ENCODE assay signal across 8 mouse cellular contexts in genomic region chr8:79562071-79562581, GRCm38 (mm10).
DNase-seq lines count a peak whose midpoint lies in the region; ATAC-seq and TF ChIP-seq lines count a peak whose summit lies in the region.

No protein-coding gene starts in this region.

- H3K4me2 ChIP-seq in lung, embryonic 16.5 days (ENCODE audit: low read depth, low read length) = no peak overlapping the region
- H3K4me2 ChIP-seq in embryonic facial prominence, embryonic 14.5 days (ENCODE audit: low read depth, low read length) = peak overlapping the region; percentile 40
- H3K4me2 ChIP-seq in heart, embryonic 15.5 days = peak overlapping the region; percentile 51
- H3K4me2 ChIP-seq in limb, embryonic 13.5 days (replicated peaks) = peak overlapping the region; percentile 29
- H3K4me2 ChIP-seq in stomach, postnatal 0 days (replicated peaks; ENCODE audit: low read depth) = peak overlapping the region; percentile 36

- no peaks in the 10 kb centered on the region for H3K4me1 ChIP-seq in lung, embryonic 16.5 days (replicated peaks; ENCODE audit: control insufficient read depth, insufficient read depth, low read length)
- peaks cover 9% of the 10 kb centered on the region for H3K4me1 ChIP-seq in embryonic facial prominence, embryonic 14.5 days (ENCODE audit: control insufficient read depth, insufficient read depth, low read length)
- H3K4me1 ChIP-seq in heart, embryonic 15.5 days (replicated peaks) = peaks cover 16% of the 10 kb centered on the region
- H3K4me1 ChIP-seq in limb, embryonic 13.5 days = peaks cover 21% of the 10 kb centered on the region
- H3K4me1 ChIP-seq in stomach, postnatal 0 days (replicated peaks; ENCODE audit: control insufficient read depth, insufficient read depth) = no peaks in the 10 kb centered on the region

- H3K27me3 ChIP-seq in lung, embryonic 16.5 days (ENCODE audit: control insufficient read depth, insufficient read depth, low read depth, low read length) = no peaks in the 10 kb centered on the region
- no peaks in the 10 kb centered on the region for H3K27me3 ChIP-seq in embryonic facial prominence, embryonic 14.5 days (replicated peaks; ENCODE audit: control insufficient read depth, insufficient read depth, low read length)
- H3K27me3 ChIP-seq in heart, embryonic 15.5 days = no peaks in the 10 kb centered on the region
- no peaks in the 10 kb centered on the region for H3K27me3 ChIP-seq in limb, embryonic 13.5 days
- H3K27me3 ChIP-seq in stomach, postnatal 0 days (ENCODE audit: control insufficient read depth, insufficient read depth, low read length) = no peaks in the 10 kb centered on the region

- H3K9me3 ChIP-seq in lung, embryonic 16.5 days (ENCODE audit: control insufficient read depth, low read length) = no peaks in the 10 kb centered on the region
- no peaks in the 10 kb centered on the region; the same call in 1 of the 2 replicates for H3K9me3 ChIP-seq in embryonic facial prominence, embryonic 14.5 days (ENCODE audit: control insufficient read depth, low read length)
- H3K9me3 ChIP-seq in heart, embryonic 15.5 days (replicated peaks) = no peaks in the 10 kb centered on the region
- no peaks in the 10 kb centered on the region for H3K9me3 ChIP-seq in limb, embryonic 13.5 days
- no peaks in the 10 kb centered on the region for H3K9me3 ChIP-seq in stomach, postnatal 0 days (ENCODE audit: control insufficient read depth, low read length)

- TF ChIP-seq EP300 in stomach, postnatal 0 days (optimal IDR thresholded peaks at IDR 0.05) = no peak

- no peak for TF ChIP-seq CTCF in stomach, postnatal 0 days (IDR thresholded peaks at IDR 0.05; ENCODE audit: low read depth)

- WGBS in lung, embryonic 16.5 days = 46% methylated on average over 11 of the region's 11 CpGs
- 38% methylated on average over 11 of the region's 11 CpGs for WGBS in embryonic facial prominence, embryonic 14.5 days
- 25% methylated on average over 11 of the region's 11 CpGs for WGBS in heart, embryonic 15.5 days
- 33% methylated on average over 11 of the region's 11 CpGs for WGBS in limb, embryonic 13.5 days
- 27% methylated on average over 11 of the region's 11 CpGs for WGBS in stomach, postnatal 0 days

- no peak overlapping the region for H3K4me3 ChIP-seq in lung, embryonic 16.5 days (ENCODE audit: low read length)
- no peak overlapping the region for H3K4me3 ChIP-seq in embryonic facial prominence, embryonic 14.5 days (ENCODE audit: low read depth, low read length)
- H3K4me3 ChIP-seq in heart, embryonic 15.5 days = peak overlapping the region; percentile 19; the same call in 1 of the 2 replicates
- no peak overlapping the region for H3K4me3 ChIP-seq in limb, embryonic 13.5 days
- H3K4me3 ChIP-seq in stomach, postnatal 0 days (ENCODE audit: low read depth, low read length) = no peak overlapping the region

- peak; percentile 86 for ATAC-seq in lung, embryonic 16.5 days (ENCODE audit: low read depth)
- peak; percentile 96 for ATAC-seq in embryonic facial prominence, embryonic 14.5 days (ENCODE audit: low read depth)
- peak; percentile 90 for ATAC-seq in heart, embryonic 15.5 days (replicated peaks; ENCODE audit: insufficient number of reproducible peaks, insufficient read depth, low FRiP score, low read depth)
- ATAC-seq in limb, embryonic 13.5 days (ENCODE audit: low FRiP score, low read depth) = peak; percentile 90
- ATAC-seq in stomach, postnatal 0 days (ENCODE audit: low FRiP score, low TSS enrichment) = peak; percentile 89
- no peak for ATAC-seq in megakaryocyte-erythroid progenitor cell, adult 5-6 weeks (replicated peaks; ENCODE audit: low FRiP score, low TSS enrichment, poor library complexity, severe bottlenecking)

- DNase-seq in lung, postnatal 14 days = no peak
- DNase-seq in embryonic facial prominence, embryonic 14.5 days (ENCODE audit: low spot score) = peak; percentile 94
- peak; percentile 15 for DNase-seq in stomach, postnatal 0 days (ENCODE audit: low spot score)
- DNase-seq in adrenal gland, postnatal 36 days = no peak

- H3K36me3 ChIP-seq in lung, embryonic 16.5 days (ENCODE audit: control insufficient read depth, insufficient read depth, low read length) = no peaks in the 10 kb centered on the region
- no peaks in the 10 kb centered on the region for H3K36me3 ChIP-seq in embryonic facial prominence, embryonic 14.5 days (ENCODE audit: control insufficient read depth, insufficient read depth, low read length)
- no peaks in the 10 kb centered on the region for H3K36me3 ChIP-seq in heart, embryonic 15.5 days
- H3K36me3 ChIP-seq in limb, embryonic 13.5 days = no peaks in the 10 kb centered on the region
- H3K36me3 ChIP-seq in stomach, postnatal 0 days (ENCODE audit: control insufficient read depth, insufficient read depth, low read length) = no peaks in the 10 kb centered on the region

- no peak overlapping the region for H3K9ac ChIP-seq in lung, embryonic 16.5 days (ENCODE audit: low read length)
- no peak overlapping the region for H3K9ac ChIP-seq in embryonic facial prominence, embryonic 14.5 days (ENCODE audit: low read depth, low read length)
- H3K9ac ChIP-seq in heart, embryonic 15.5 days = peak overlapping the region; percentile 20; the same call in 1 of the 2 replicates
- no peak overlapping the region for H3K9ac ChIP-seq in limb, embryonic 13.5 days
- H3K9ac ChIP-seq in stomach, postnatal 0 days (ENCODE audit: low read length) = no peak overlapping the region

- peak overlapping the region; percentile 61 for H3K27ac ChIP-seq in lung, embryonic 16.5 days (ENCODE audit: low read length)
- H3K27ac ChIP-seq in embryonic facial prominence, embryonic 14.5 days (replicated peaks; ENCODE audit: low read depth, low read length) = peak overlapping the region; percentile 82
- H3K27ac ChIP-seq in heart, embryonic 15.5 days = peak overlapping the region; percentile 93
- H3K27ac ChIP-seq in limb, embryonic 13.5 days = peak overlapping the region; percentile 77
- peak overlapping the region; percentile 65 for H3K27ac ChIP-seq in stomach, postnatal 0 days (replicated peaks)

Comparison
In these comparisons a context has a peak if more than half of its experiments do, and no peak if none do; other contexts are left out.
1. DNase-seq: peak in embryonic facial prominence, embryonic 14.5 days (single experiment) and stomach, postnatal 0 days (single experiment); none in lung, postnatal 14 days (single experiment) and adrenal gland, postnatal 36 days (0 of 2).
2. Peak in every context shown above with its lines, with median percentiles within 50 percentile points of each other: H3K27ac ChIP-seq.